Mouse (Mus musculus): Measurements from ENCODE around the gene Bbof1. TPM values are rescaled to one million over a fixed set of nuclear protein-coding genes. Genes with fewer than 3 reads are reported as not detected.

Gene Bbof1
- total and polyA plus RNA-seq, 2 experiments from 2014 or later, result 2.2 to 2.3 TPM

- 84% methylated on average over 9 of the region's 9 CpGs for WGBS
- no peak for ATAC-seq
Measured at GRCm38 (mm10) chr12:84399663-84400062, 9.2 kb upstream of the Bbof1 start.

GRCm38 (mm10) chr12:84400068-84400467, 8.8 kb upstream of the Bbof1 start:
- TF ChIP-seq CTCF (IDR thresholded peaks at IDR 0.05; ENCODE audit: low read depth), result no peak
- no peak overlapping the region for H3K4me3 ChIP-seq (ENCODE audit: low read length)
- no peak for DNase-seq (ENCODE audit: low spot score)
- no peaks in the 10 kb centered on the region for H3K4me1 ChIP-seq (ENCODE audit: insufficient read depth, low read length)
- no peak overlapping the region for H3K27ac ChIP-seq
- H3K9me3 ChIP-seq (ENCODE audit: low read length), result no peaks in the 10 kb centered on the region
- no peaks in the 10 kb centered on the region for H3K27me3 ChIP-seq (ENCODE audit: insufficient read depth, low read length)
- WGBS, result 88% methylated on average over 3 of the region's 3 CpGs
- H3K36me3 ChIP-seq (ENCODE audit: insufficient read depth, low read length), result no peaks in the 10 kb centered on the region
- no peak for ATAC-seq
- no peak overlapping the region for H3K9ac ChIP-seq (replicated peaks; ENCODE audit: low read length)
- no peak overlapping the region for H3K4me2 ChIP-seq (ENCODE audit: low read depth, low read length)

More at GRCm38 (mm10) chr12:84399663-84400062, 9.2 kb upstream of the Bbof1 start:
- no peak for TF ChIP-seq CTCF (IDR thresholded peaks at IDR 0.05; ENCODE audit: low read depth)
- H3K4me3 ChIP-seq (ENCODE audit: low read length), result no peak overlapping the region
- no peaks in the 10 kb centered on the region for H3K9me3 ChIP-seq (ENCODE audit: low read length)
- no peak overlapping the region for H3K9ac ChIP-seq (replicated peaks; ENCODE audit: low read length)
- no peaks in the 10 kb centered on the region for H3K27me3 ChIP-seq (ENCODE audit: insufficient read depth, low read length)
- no peaks in the 10 kb centered on the region for H3K4me1 ChIP-seq (ENCODE audit: insufficient read depth, low read length)
- no peak overlapping the region for H3K4me2 ChIP-seq (ENCODE audit: low read depth, low read length)
- H3K36me3 ChIP-seq (ENCODE audit: insufficient read depth, low read length), result no peaks in the 10 kb centered on the region
- no peak overlapping the region for H3K27ac ChIP-seq
- no peak for DNase-seq (ENCODE audit: low spot score)

- TF ChIP-seq CTCF (IDR thresholded peaks at IDR 0.05; ENCODE audit: low read depth), result no peak
- Histone ChIP-seq H3K9ac (replicated peaks; ENCODE audit: low read length) (no peak overlapping the region), H3K4me1 (ENCODE audit: insufficient read depth, low read length) (no peaks in the 10 kb centered on the region), H3K27ac (no peak overlapping the region), H3K36me3 (ENCODE audit: insufficient read depth, low read length) (no peaks in the 10 kb centered on the region), H3K4me3 (ENCODE audit: low read length) (no peak overlapping the region), H3K4me2 (ENCODE audit: low read depth, low read length) (no peak overlapping the region), H3K27me3 (ENCODE audit: insufficient read depth, low read length) (no peaks in the 10 kb centered on the region), H3K9me3 (ENCODE audit: low read length) (no peaks in the 10 kb centered on the region)
- WGBS, result 75% methylated on average over 3 of the region's 3 CpGs
- DNase-seq (ENCODE audit: low spot score) (no peak), ATAC-seq (no peak)
Measured at GRCm38 (mm10) chr12:84400653-84401052, 8.2 kb upstream of the Bbof1 start.

- Histone ChIP-seq H3K9ac (replicated peaks; ENCODE audit: low read length) (no peak overlapping the region), H3K4me3 (ENCODE audit: low read length) (no peak overlapping the region), H3K4me1 (ENCODE audit: insufficient read depth, low read length) (no peaks in the 10 kb centered on the region; the same call in 1 of the 2 replicates), H3K27me3 (ENCODE audit: insufficient read depth, low read length) (no peaks in the 10 kb centered on the region), H3K27ac (no peak overlapping the region), H3K36me3 (ENCODE audit: insufficient read depth, low read length) (no peaks in the 10 kb centered on the region), H3K9me3 (ENCODE audit: low read length) (no peaks in the 10 kb centered on the region), H3K4me2 (ENCODE audit: low read depth, low read length) (no peak overlapping the region)
- no peak for TF ChIP-seq CTCF (IDR thresholded peaks at IDR 0.05; ENCODE audit: low read depth)
- ATAC-seq (no peak), DNase-seq (ENCODE audit: low spot score) (no peak)
- WGBS, result 82% methylated on average over 9 of the region's 9 CpGs
Measured at GRCm38 (mm10) chr12:84402923-84403322, 5.9 kb upstream of the Bbof1 start.

GRCm38 (mm10) chr12:84404541-84404940, 4.3 kb upstream of the Bbof1 start:
- Histone ChIP-seq H3K4me2 (ENCODE audit: low read depth, low read length) (no peak overlapping the region), H3K27ac (no peak overlapping the region), H3K4me3 (ENCODE audit: low read length) (no peak overlapping the region), H3K9ac (replicated peaks; ENCODE audit: low read length) (no peak overlapping the region), H3K9me3 (ENCODE audit: low read length) (no peaks in the 10 kb centered on the region), H3K36me3 (ENCODE audit: insufficient read depth, low read length) (no peaks in the 10 kb centered on the region), H3K4me1 (ENCODE audit: insufficient read depth, low read length) (peaks cover 4% of the 10 kb centered on the region), H3K27me3 (ENCODE audit: insufficient read depth, low read length) (no peaks in the 10 kb centered on the region)
- ATAC-seq (no peak), DNase-seq (ENCODE audit: low spot score) (no peak)
- TF ChIP-seq CTCF (IDR thresholded peaks at IDR 0.05; ENCODE audit: low read depth), result no peak
- 73% methylated on average over 6 of the region's 6 CpGs for WGBS

GRCm38 (mm10) chr12:84407259-84407658, 1.6 kb upstream of the Bbof1 start:
- Histone ChIP-seq H3K4me1 (ENCODE audit: insufficient read depth, low read length) (peaks cover 5% of the 10 kb centered on the region), H3K4me3 (ENCODE audit: low read length) (no peak overlapping the region), H3K36me3 (ENCODE audit: insufficient read depth, low read length) (no peaks in the 10 kb centered on the region), H3K27me3 (ENCODE audit: insufficient read depth, low read length) (no peaks in the 10 kb centered on the region), H3K4me2 (ENCODE audit: low read depth, low read length) (no peak overlapping the region), H3K9me3 (ENCODE audit: low read length) (no peaks in the 10 kb centered on the region), H3K9ac (replicated peaks; ENCODE audit: low read length) (no peak overlapping the region), H3K27ac (no peak overlapping the region)
- TF ChIP-seq CTCF (IDR thresholded peaks at IDR 0.05; ENCODE audit: low read depth), result peak; percentile 24; the same call in 1 of the 2 replicates
- ATAC-seq, result no peak
- 60% methylated on average over 4 of the region's 4 CpGs for WGBS
- DNase-seq (ENCODE audit: low spot score), result no peak

GRCm38 (mm10) chr12:84407874-84408818, 725 bp upstream of the Bbof1 start:
- DNase-seq (ENCODE audit: low spot score), result peak; percentile 52
- Histone ChIP-seq H3K27ac (peak overlapping the region; percentile 93), H3K9ac (replicated peaks; ENCODE audit: low read length) (peak overlapping the region; percentile 76), H3K4me3 (ENCODE audit: low read length) (peak overlapping the region; percentile 93), H3K4me1 (ENCODE audit: insufficient read depth, low read length) (peaks cover 5% of the 10 kb centered on the region), H3K36me3 (ENCODE audit: insufficient read depth, low read length) (no peaks in the 10 kb centered on the region), H3K4me2 (ENCODE audit: low read depth, low read length) (peak overlapping the region; percentile 88), H3K27me3 (ENCODE audit: insufficient read depth, low read length) (no peaks in the 10 kb centered on the region), H3K9me3 (ENCODE audit: low read length) (no peaks in the 10 kb centered on the region)
- peak; percentile 81 for ATAC-seq
- WGBS, result 2% methylated on average over 51 of the region's 52 CpGs
- peak; percentile 7; the same call in 1 of the 2 replicates for TF ChIP-seq CTCF (IDR thresholded peaks at IDR 0.05; ENCODE audit: low read depth)
